Comparison of ENCODE assay signal across 7 mouse cellular contexts in the genomic region with DNA sequence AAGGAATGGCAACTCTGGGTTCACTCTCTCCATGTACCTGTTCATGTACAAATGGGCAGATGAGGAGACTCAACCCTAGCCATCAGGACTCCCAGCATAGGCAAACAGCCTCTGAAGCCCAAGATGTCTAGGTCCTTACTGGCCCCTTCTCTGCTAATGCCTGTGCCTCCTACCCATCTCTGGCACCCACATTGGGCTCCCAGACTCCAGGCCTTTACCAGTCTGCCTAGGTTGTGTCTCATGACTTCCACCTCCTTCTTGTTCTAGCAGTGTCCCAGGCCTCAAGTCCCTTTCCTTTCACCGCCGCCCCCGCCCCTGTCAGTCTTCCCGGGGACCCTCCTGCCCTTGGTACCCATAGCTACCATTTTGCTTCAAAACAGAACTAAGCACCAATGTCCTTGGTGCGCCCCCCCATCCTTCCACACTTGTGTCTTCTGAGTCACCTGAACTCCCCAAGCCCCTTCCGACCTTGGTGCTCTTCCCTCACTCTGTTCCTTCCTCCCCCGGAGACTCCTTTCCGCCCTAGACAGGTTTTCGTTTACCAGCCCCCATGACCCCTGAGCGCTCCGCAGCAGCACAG. TPM values are rescaled to one million over a fixed set of nuclear protein-coding genes. Genes with fewer than 3 reads are reported as not detected.
DNase-seq lines count a peak whose midpoint lies in the region; ATAC-seq lines count a peak whose summit lies in the region.

No protein-coding gene starts in this region.

- no peak for ATAC-seq in lung, embryonic 15.5 days (ENCODE audit: borderline replicate concordance, extremely low read depth, low FRiP score, low TSS enrichment)
- ATAC-seq in embryonic facial prominence, embryonic 13.5 days (ENCODE audit: insufficient number of reproducible peaks, insufficient read depth, low FRiP score, low TSS enrichment, low read depth), result no peak
- no peak; the same call in 1 of the 2 replicates for ATAC-seq in hindbrain, embryonic 12.5 days (ENCODE audit: low FRiP score)
- ATAC-seq in midbrain, embryonic 15.5 days (replicated peaks), result no peak; the same call in none of the 2 replicates

- no peaks in the 10 kb centered on the region for H3K36me3 ChIP-seq in lung, embryonic 15.5 days
- no peaks in the 10 kb centered on the region for H3K36me3 ChIP-seq in embryonic facial prominence, embryonic 13.5 days
- no peaks in the 10 kb centered on the region for H3K36me3 ChIP-seq in hindbrain, embryonic 12.5 days
- H3K36me3 ChIP-seq in midbrain, embryonic 15.5 days (replicated peaks), result no peaks in the 10 kb centered on the region

- peaks cover 23% of the 10 kb centered on the region for H3K4me1 ChIP-seq in lung, embryonic 15.5 days
- peaks cover 35% of the 10 kb centered on the region for H3K4me1 ChIP-seq in embryonic facial prominence, embryonic 13.5 days
- peaks cover 28% of the 10 kb centered on the region for H3K4me1 ChIP-seq in hindbrain, embryonic 12.5 days
- H3K4me1 ChIP-seq in midbrain, embryonic 15.5 days, result peaks cover 26% of the 10 kb centered on the region

- peaks cover 12% of the 10 kb centered on the region; the same call in 1 of the 2 replicates for H3K27me3 ChIP-seq in lung, embryonic 15.5 days
- peaks cover 10% of the 10 kb centered on the region for H3K27me3 ChIP-seq in embryonic facial prominence, embryonic 13.5 days
- H3K27me3 ChIP-seq in hindbrain, embryonic 12.5 days, result peaks cover 17% of the 10 kb centered on the region
- H3K27me3 ChIP-seq in midbrain, embryonic 15.5 days (replicated peaks), result no peaks in the 10 kb centered on the region

- no peak overlapping the region for H3K27ac ChIP-seq in lung, embryonic 15.5 days
- no peak overlapping the region for H3K27ac ChIP-seq in embryonic facial prominence, embryonic 13.5 days
- H3K27ac ChIP-seq in hindbrain, embryonic 12.5 days, result 0 out of 2 replicates have a peak overlapping the region, but pooled peaks have one; percentile 14
- H3K27ac ChIP-seq in midbrain, embryonic 15.5 days, result peak overlapping the region; percentile 61; the same call in 1 of the 2 replicates

- H3K9ac ChIP-seq in lung, embryonic 15.5 days, result peak overlapping the region; percentile 53
- H3K9ac ChIP-seq in embryonic facial prominence, embryonic 13.5 days, result peak overlapping the region; percentile 81
- H3K9ac ChIP-seq in hindbrain, embryonic 12.5 days, result peak overlapping the region; percentile 73
- H3K9ac ChIP-seq in midbrain, embryonic 15.5 days, result peak overlapping the region; percentile 74

- H3K4me3 ChIP-seq in lung, embryonic 15.5 days, result peak overlapping the region; percentile 68
- peak overlapping the region; percentile 70 for H3K4me3 ChIP-seq in embryonic facial prominence, embryonic 13.5 days
- peak overlapping the region; percentile 82 for H3K4me3 ChIP-seq in hindbrain, embryonic 12.5 days
- H3K4me3 ChIP-seq in midbrain, embryonic 15.5 days, result peak overlapping the region; percentile 88

- DNase-seq in lung, postnatal 14 days, result no peak
- no peak for DNase-seq in right cerebral cortex, postnatal 4 days
- DNase-seq in embryo, embryonic 10.5 days (ENCODE audit: low spot score), result no peak

- no peaks in the 10 kb centered on the region for H3K9me3 ChIP-seq in lung, embryonic 15.5 days
- no peaks in the 10 kb centered on the region for H3K9me3 ChIP-seq in embryonic facial prominence, embryonic 13.5 days
- H3K9me3 ChIP-seq in hindbrain, embryonic 12.5 days (replicated peaks), result no peaks in the 10 kb centered on the region
- no peaks in the 10 kb centered on the region for H3K9me3 ChIP-seq in midbrain, embryonic 15.5 days

- H3K4me2 ChIP-seq in lung, embryonic 15.5 days, result peak overlapping the region; percentile 89
- H3K4me2 ChIP-seq in embryonic facial prominence, embryonic 13.5 days, result peak overlapping the region; percentile 78
- peak overlapping the region; percentile 86 for H3K4me2 ChIP-seq in hindbrain, embryonic 12.5 days (replicated peaks)
- H3K4me2 ChIP-seq in midbrain, embryonic 15.5 days, result peak overlapping the region; percentile 74

- WGBS in lung, embryonic 15.5 days, result 25% methylated on average over 11 of the region's 11 CpGs
- 28% methylated on average over 11 of the region's 11 CpGs for WGBS in embryonic facial prominence, embryonic 13.5 days
- 26% methylated on average over 11 of the region's 11 CpGs for WGBS in hindbrain, embryonic 12.5 days
- 32% methylated on average over 11 of the region's 11 CpGs for WGBS in midbrain, embryonic 15.5 days

RNA-seq across cellular contexts. Expression of a gene that starts 0.7 kb away (rescaled TPM):
- 8.6 and 10.5 TPM in 2 replicates for polyA plus RNA-seq in lung, embryonic 15.5 days (2015; fragmentation: Nextera tagmentation; extraction: Ambion mirVana)
- 8.8 and 8.9 TPM in 2 replicates for polyA plus RNA-seq in embryonic facial prominence, embryonic 13.5 days (2015; fragmentation: Nextera tagmentation; extraction: Ambion mirVana)
- polyA plus RNA-seq in hindbrain, embryonic 12.5 days (2016; fragmentation: Nextera tagmentation; extraction: Ambion mirVana), result 8.9 and 9.7 TPM in 2 replicates
- polyA plus RNA-seq in midbrain, embryonic 15.5 days (2015; fragmentation: Nextera tagmentation; extraction: Ambion mirVana), result 10.2 and 13.2 TPM in 2 replicates

RNA-seq across cellular contexts. Expression of a gene that starts 29.1 kb away (rescaled TPM):
- polyA plus RNA-seq in lung, embryonic 15.5 days (2015; fragmentation: Nextera tagmentation; extraction: Ambion mirVana), result 33.6 and 37.6 TPM in 2 replicates
- 54.0 and 54.1 TPM in 2 replicates for polyA plus RNA-seq in embryonic facial prominence, embryonic 13.5 days (2015; fragmentation: Nextera tagmentation; extraction: Ambion mirVana)
- polyA plus RNA-seq in hindbrain, embryonic 12.5 days (2016; fragmentation: Nextera tagmentation; extraction: Ambion mirVana), result 68.0 and 77.3 TPM in 2 replicates
- 55.8 and 59.3 TPM in 2 replicates for polyA plus RNA-seq in midbrain, embryonic 15.5 days (2015; fragmentation: Nextera tagmentation; extraction: Ambion mirVana)

RNA-seq across cellular contexts. Expression of a gene that starts 34.3 kb away (rescaled TPM):
- polyA plus RNA-seq in lung, embryonic 15.5 days (2015; fragmentation: Nextera tagmentation; extraction: Ambion mirVana), result 17.8 and 19.8 TPM in 2 replicates
- 18.5 and 22.4 TPM in 2 replicates for polyA plus RNA-seq in embryonic facial prominence, embryonic 13.5 days (2015; fragmentation: Nextera tagmentation; extraction: Ambion mirVana)
- 13.7 and 16.3 TPM in 2 replicates for polyA plus RNA-seq in hindbrain, embryonic 12.5 days (2016; fragmentation: Nextera tagmentation; extraction: Ambion mirVana)
- polyA plus RNA-seq in midbrain, embryonic 15.5 days (2015; fragmentation: Nextera tagmentation; extraction: Ambion mirVana), result 14.0 and 16.5 TPM in 2 replicates

Comparison
In these comparisons a context has a peak if more than half of its experiments do, and no peak if none do; other contexts are left out.
1. H3K27ac ChIP-seq: peak in hindbrain, embryonic 12.5 days (single experiment) and midbrain, embryonic 15.5 days (single experiment); none in lung, embryonic 15.5 days (single experiment) and embryonic facial prominence, embryonic 13.5 days (single experiment).
2. Peak in every context shown above with its lines, with median percentiles within 50 percentile points of each other: H3K4me2 ChIP-seq, H3K4me3 ChIP-seq and H3K9ac ChIP-seq.